Mouse (Mus musculus) stomach, postnatal 0 days (tissue): Measurements from ENCODE around the gene Mettl7a1.

Experiments
- CTCF ChIP-seq: IDR thresholded peaks from 2 replicates; pipeline ENCODE4 v1.5.1; 2016; ENCODE audit warnings: antibody characterized with exemption, low read depth, mild to moderate bottlenecking, moderate library complexity
- EP300 ChIP-seq: optimal IDR thresholded peaks from 2 replicates; pipeline ENCODE3; 2016; ENCODE audit warnings: antibody characterized with exemption

GRCm38 (mm10) chr15:100300499-100300898 is 3.4 kb upstream of the Mettl7a1 start:
- TF ChIP-seq CTCF (no peak), EP300 (no peak)
